Mouse (Mus musculus) CH12.LX (cell line): Measurements from ENCODE around the gene Crip1. TPM values are rescaled to one million over a fixed set of nuclear protein-coding genes. Genes with fewer than 3 reads are reported as not detected.

Source experiments
- DNase-seq: peaks from one replicate; pipeline ENCODE4 v3.0.0-alpha.2; 2013; ENCODE audit errors: extremely low read depth
- H3K27ac ChIP-seq: 2 replicates; pipeline ENCODE4 v1.5.1; 2012; ENCODE audit warnings: low read depth, mild to moderate bottlenecking, control low read depth, moderate library complexity; ENCODE audit not compliant: insufficient read depth
- H3K27me3 ChIP-seq: replicated peaks from 2 replicates; pipeline ENCODE3; 2012; ENCODE audit warnings: inconsistent platforms
- H3K36me3 ChIP-seq, 2 experiments: replicated peaks in 1 of 2; 2 replicates each; pipeline versions ENCODE3 to v1.6.1; 2012; ENCODE audit warnings: inconsistent platforms in 1 of 2, low read length in 1 of 2, mild to moderate bottlenecking in 1 of 2, mixed read lengths in 1 of 2, moderate library complexity in 1 of 2; ENCODE audit not compliant: control insufficient read depth in 1 of 2, insufficient read depth in 1 of 2
- H3K4me1 ChIP-seq, 2 experiments: 2 replicates each; pipeline ENCODE4 v1.6.1; 2012; ENCODE audit warnings: inconsistent platforms in 1 of 2, moderate library complexity in 1 of 2; ENCODE audit not compliant: insufficient read depth in 2 of 2, control insufficient read depth in 1 of 2
- H3K4me2 ChIP-seq: 2 replicates; pipeline ENCODE4 v1.6.1; 2012; ENCODE audit warnings: low read depth, mild to moderate bottlenecking, control low read depth; ENCODE audit not compliant: poor library complexity, insufficient read depth, severe bottlenecking
- H3K4me3 ChIP-seq, 3 experiments: fragments of 150-350 bp in 1 of 3; sonication (generic) in 1 of 3; replicated peaks in 1 of 3; 2 replicates each; pipeline versions ENCODE3 to v1.5.1; 2011 to 2012; ENCODE audit warnings: low read depth in 2 of 3, low read length in 2 of 3, mild to moderate bottlenecking in 2 of 3, moderate library complexity in 2 of 3, control low read depth in 1 of 3, improper control_type of control experiment in 1 of 3, inconsistent platforms in 1 of 3, mixed read lengths in 1 of 3; ENCODE audit not compliant: poor library complexity in 1 of 3
- H3K79me2 ChIP-seq: replicated peaks from 2 replicates; pipeline ENCODE4 v1.6.1; 2012; ENCODE audit warnings: mild to moderate bottlenecking, moderate library complexity; ENCODE audit not compliant: control insufficient read depth, poor library complexity, insufficient read depth, severe bottlenecking; ENCODE audit errors: extremely low read depth
- H3K9ac ChIP-seq: 2 replicates; pipeline ENCODE4 v1.6.1; 2012; ENCODE audit warnings: low read depth, mild to moderate bottlenecking, control low read depth, moderate library complexity; ENCODE audit not compliant: insufficient read depth
- H3K9me3 ChIP-seq: replicated peaks from 2 replicates; pipeline ENCODE3; 2012; ENCODE audit warnings: low read length, inconsistent platforms, mixed read lengths
- BHLHE40 ChIP-seq: IDR thresholded peaks from 2 replicates; pipeline ENCODE4 v1.6.1; 2011; ENCODE audit warnings: mild to moderate bottlenecking, low read depth, low read length, improper control_type of control experiment
- ELF1 ChIP-seq: IDR thresholded peaks from 2 replicates; pipeline ENCODE4 v1.6.1; 2014; ENCODE audit warnings: low read depth, mild to moderate bottlenecking, inconsistent platforms, low read length, improper control_type of control experiment
- ETS1 ChIP-seq: conservative IDR thresholded peaks from 2 replicates; pipeline ENCODE4 v1.6.1; 2012; ENCODE audit warnings: low read depth, mild to moderate bottlenecking, inconsistent platforms, low read length, improper control_type of control experiment, moderate library complexity
- HCFC1 ChIP-seq: IDR thresholded peaks from 2 replicates; pipeline ENCODE4 v1.6.1; 2012; ENCODE audit warnings: low read depth, mild to moderate bottlenecking, inconsistent platforms, low read length, improper control_type of control experiment
- JUN ChIP-seq: IDR thresholded peaks from 2 replicates; pipeline ENCODE4 v1.6.1; 2011; ENCODE audit warnings: low read depth, mild to moderate bottlenecking, low read length, improper control_type of control experiment, moderate library complexity; ENCODE audit not compliant: insufficient read depth
- JUND ChIP-seq: conservative IDR thresholded peaks from 2 replicates; pipeline ENCODE4 v1.6.1; 2011; ENCODE audit warnings: low read depth, low read length, improper control_type of control experiment
- KAT2A ChIP-seq: IDR thresholded peaks from 2 replicates; pipeline ENCODE4 v1.6.1; 2012; ENCODE audit warnings: low read length, improper control_type of control experiment, inconsistent platforms; ENCODE audit not compliant: insufficient replicate concordance
- MAFK ChIP-seq: IDR thresholded peaks from 2 replicates; pipeline ENCODE4 v1.6.1; 2011; ENCODE audit warnings: low read length, improper control_type of control experiment; ENCODE audit not compliant: insufficient replicate concordance
- MEF2A ChIP-seq: IDR thresholded peaks from 2 replicates; pipeline ENCODE4 v1.6.1; 2014; ENCODE audit warnings: low read depth, mild to moderate bottlenecking, inconsistent platforms, low read length, improper control_type of control experiment, borderline replicate concordance
- MXI1 ChIP-seq: IDR thresholded peaks from 2 replicates; pipeline ENCODE4 v1.6.1; 2011; ENCODE audit warnings: mild to moderate bottlenecking, low read depth, low read length, improper control_type of control experiment
- NELFE ChIP-seq: IDR thresholded peaks from 2 replicates; pipeline ENCODE4 v1.6.1; 2011; ENCODE audit warnings: low read depth, low read length, improper control_type of control experiment
- PAX5 ChIP-seq: IDR thresholded peaks from 2 replicates; pipeline ENCODE4 v1.6.1; 2012; ENCODE audit warnings: low read length, inconsistent platforms, mixed read lengths
- POLR2A ChIP-seq: IDR thresholded peaks from 2 replicates; pipeline ENCODE4 v1.6.1; 2011; ENCODE audit warnings: low read depth, mild to moderate bottlenecking, improper control_type of control experiment, low read length
- RAD21 ChIP-seq: IDR thresholded peaks from 2 replicates; pipeline ENCODE4 v1.6.1; 2011; ENCODE audit warnings: low read depth, mild to moderate bottlenecking, low read length, improper control_type of control experiment, moderate library complexity
- RCOR1 ChIP-seq: conservative IDR thresholded peaks from 2 replicates; pipeline ENCODE4 v1.6.1; 2012; ENCODE audit warnings: low read depth, mild to moderate bottlenecking, inconsistent platforms, low read length, improper control_type of control experiment
- TBP ChIP-seq: conservative IDR thresholded peaks from 2 replicates; pipeline ENCODE4 v1.6.1; 2011; ENCODE audit warnings: low read depth, low read length, improper control_type of control experiment
- TCF12 ChIP-seq: IDR thresholded peaks from 2 replicates; pipeline ENCODE4 v1.6.1; 2014; ENCODE audit warnings: low read depth, mild to moderate bottlenecking, inconsistent platforms, low read length, improper control_type of control experiment
- UBTF ChIP-seq: IDR thresholded peaks from 2 replicates; pipeline ENCODE4 v1.6.1; 2012; ENCODE audit warnings: low read depth, mild to moderate bottlenecking, inconsistent platforms, low read length, improper control_type of control experiment, moderate library complexity
- USF2 ChIP-seq: conservative IDR thresholded peaks from 2 replicates; pipeline ENCODE4 v1.6.1; 2011; ENCODE audit warnings: low read depth, low read length, improper control_type of control experiment
- ZC3H11A ChIP-seq: IDR thresholded peaks from 2 replicates; pipeline ENCODE4 v1.6.1; 2012; ENCODE audit warnings: low read depth, mild to moderate bottlenecking, inconsistent platforms, low read length, improper control_type of control experiment
- ZMIZ1 ChIP-seq: IDR thresholded peaks from 2 replicates; pipeline ENCODE4 v1.6.1; 2012; ENCODE audit warnings: low read depth, mild to moderate bottlenecking, inconsistent platforms, low read length, improper control_type of control experiment
- ZNF384 ChIP-seq: IDR thresholded peaks from 2 replicates; pipeline ENCODE4 v1.6.1; 2012; ENCODE audit warnings: low read depth, low read length, improper control_type of control experiment, inconsistent platforms
- dilution Hi-C: fragments of 300-500 bp; cut with MboI; formaldehyde crosslinking; loops from 2 replicates; pipeline ENCODE4 v1.14.3; 2020; ENCODE audit warnings: low sequenced_read_pairs; ENCODE audit not compliant: extremely low pct_unique_long_range_greater_than_20kb, extremely low pct_ligation_motif_present
- in situ Hi-C: fragments of 300-500 bp; cut with MboI; formaldehyde crosslinking; loops from 3 replicates; pipeline ENCODE4 v1.14.3; 2019; ENCODE audit warnings: low sequenced_read_pairs, low pct_ligation_motif_present, low pct_unique_long_range_greater_than_20kb, mixed read lengths
- polyA plus RNA-seq: library from polyadenylated mRNA; unstranded; fragments of >175 nt; gene quantifications from 2 replicates; pipeline ENCODE4 v1.2.1, GENCODE M21; 2012; ENCODE audit warnings: low read depth; ENCODE audit not compliant: insufficient read length
- total RNA-seq, 2 experiments: library from RNA; depleted of rRNA; stranded (reverse); fragments of 300-350 nt in 1 of 2; fragments of >200 nt in 1 of 2; gene quantifications; 2 replicates each; pipeline ENCODE4 v1.2.3; 2012 to 2014

The Crip1 gene
- total and polyA plus RNA-seq, 3 experiments, result 2.0 to 77.2 (median 2.8) TPM

DNA sequence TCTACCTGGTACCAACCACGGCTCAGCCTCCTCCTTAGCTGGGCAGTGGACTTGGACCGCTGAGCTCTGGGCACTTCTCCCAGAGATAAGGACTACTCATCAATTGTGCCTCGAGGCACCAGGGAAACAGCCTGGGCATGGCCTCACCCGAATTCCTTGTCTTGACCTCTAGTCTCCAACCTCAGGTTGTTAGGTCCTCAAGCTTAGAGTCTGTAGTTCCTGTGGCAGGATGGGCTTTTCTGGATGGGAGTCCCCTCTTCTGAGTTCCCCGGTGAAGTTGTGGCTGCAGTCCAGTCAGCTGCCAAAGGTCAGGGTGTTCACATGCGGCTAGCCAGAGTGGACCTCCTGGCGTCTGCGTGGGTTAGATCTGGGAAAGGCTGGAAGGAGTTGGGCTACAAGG lies 4.9 kb downstream of the Crip1 start:
- H3K79me2 ChIP-seq, result no peaks in the 10 kb centered on the region
- H3K4me1 ChIP-seq, result peaks cover 18 to 20% of the 10 kb centered on the region in 2 experiments
- in situ Hi-C loops (loop anchor here (5.0 kb wide), 1 partner anchor 134 kb away; no protein-coding TSS in a partner anchor), dilution Hi-C loops (no loop called here)
- DNase-seq, result no peak
- H3K4me3 ChIP-seq, result no peak overlapping the region
- no peaks in the 10 kb centered on the region for H3K36me3 ChIP-seq
- peak overlapping the region; percentile 74; the same call in 1 of the 2 replicates for H3K4me2 ChIP-seq
- peaks cover 73% of the 10 kb centered on the region for H3K27me3 ChIP-seq
- H3K9me3 ChIP-seq, result no peaks in the 10 kb centered on the region
- TF ChIP-seq USF2, result no peak
- TF ChIP-seq BHLHE40, result no peak
- no peak for TF ChIP-seq KAT2A
- TF ChIP-seq ZNF384, result no peak
- no peak for TF ChIP-seq TBP
- TF ChIP-seq ZC3H11A, result no peak
- no peak for TF ChIP-seq NELFE
- TF ChIP-seq HCFC1, result no peak
- TF ChIP-seq RAD21, result no peak
- TF ChIP-seq JUND, result no peak
- TF ChIP-seq RCOR1, result no peak
- TF ChIP-seq MXI1, result no peak
- no peak overlapping the region for H3K27ac ChIP-seq
- H3K9ac ChIP-seq, result no peak overlapping the region

DNA sequence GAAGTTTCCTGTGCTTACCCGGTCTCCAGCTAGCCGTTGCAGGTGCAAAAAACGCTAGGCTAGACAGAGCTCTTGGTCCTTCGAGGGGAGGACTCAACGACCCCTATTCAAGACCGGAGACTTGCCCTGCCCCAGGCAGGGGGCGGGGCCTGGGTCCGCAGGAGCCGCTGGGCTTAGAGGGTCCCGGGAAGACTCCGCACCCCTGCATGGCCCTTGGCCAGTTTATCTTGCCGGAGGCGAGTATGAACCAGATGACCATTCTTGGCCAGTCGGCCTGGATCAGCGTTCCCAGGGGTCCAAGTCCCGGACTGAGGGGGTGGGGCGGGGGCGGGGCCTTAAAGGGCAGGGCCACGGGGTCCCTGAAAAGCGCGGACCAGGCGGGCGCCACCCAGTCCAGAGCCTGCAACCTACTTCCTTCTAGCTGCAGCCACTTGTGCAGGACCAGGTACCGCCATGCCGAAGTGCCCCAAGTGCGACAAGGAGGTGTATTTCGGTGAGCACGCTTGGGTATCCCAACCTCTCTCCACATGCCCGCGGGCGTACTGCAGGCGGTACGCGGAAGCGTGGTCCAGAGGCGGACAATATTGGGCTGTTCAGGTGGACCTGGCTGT lies 5.7 kb downstream of the Crip1 start:
- peak overlapping the region; percentile 74 for H3K4me2 ChIP-seq
- H3K9ac ChIP-seq, result peak overlapping the region; percentile 49
- no peaks in the 10 kb centered on the region for H3K79me2 ChIP-seq
- in situ Hi-C loops, result loop anchor here (5.0 kb wide), 1 partner anchor 134 kb away; no protein-coding TSS in a partner anchor
- peaks cover 14 to 15% of the 10 kb centered on the region in 2 experiments for H3K4me1 ChIP-seq
- no peak overlapping the region for H3K27ac ChIP-seq
- peaks cover 73% of the 10 kb centered on the region for H3K27me3 ChIP-seq
- H3K9me3 ChIP-seq, result no peaks in the 10 kb centered on the region
- peak overlapping the region in 2 of 3 experiments; percentile 45 to 80 for H3K4me3 ChIP-seq
- no peak for DNase-seq
- H3K36me3 ChIP-seq, result no peaks in the 10 kb centered on the region
- no peak for TF ChIP-seq PAX5
- TF ChIP-seq ETS1, result no peak
- no peak for TF ChIP-seq ZNF384
- TF ChIP-seq ELF1, result peak; percentile 33; the same call in 1 of the 2 replicates
- TF ChIP-seq POLR2A, result peak; percentile 69
- no peak for TF ChIP-seq MEF2A
- no peak; the same call in 1 of the 2 replicates for TF ChIP-seq ZMIZ1
- no peak for TF ChIP-seq MAFK
- no peak for TF ChIP-seq UBTF
- no peak for TF ChIP-seq TCF12
- TF ChIP-seq NELFE, result peak; percentile 45; the same call in 1 of the 2 replicates
- no peak for TF ChIP-seq JUN
- dilution Hi-C loops, result no loop called here
